Mouse (Mus musculus): Measurements from ENCODE around the gene Alpl.

Alpl gene

DNA sequence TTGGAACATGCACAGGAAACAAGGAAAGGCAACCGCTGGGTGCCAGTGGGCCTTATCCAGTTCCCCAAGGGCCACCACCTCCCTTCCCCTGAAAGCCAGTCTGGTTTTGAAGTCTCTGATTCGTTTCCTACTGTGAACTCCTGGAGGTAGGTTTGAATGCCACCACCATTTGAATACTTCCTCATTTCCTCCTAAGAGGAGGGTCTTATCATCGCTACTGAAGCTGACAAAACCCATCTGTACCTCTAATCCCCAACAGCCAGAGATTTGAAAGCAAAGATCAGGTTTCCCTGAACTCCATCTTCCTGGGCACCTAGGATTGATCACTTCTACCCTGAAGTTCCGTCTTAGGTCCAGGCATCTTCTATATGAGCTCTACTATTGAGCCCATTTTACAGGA is 854 bp upstream of the Alpl start:
- DNase-seq = no peak

DNA sequence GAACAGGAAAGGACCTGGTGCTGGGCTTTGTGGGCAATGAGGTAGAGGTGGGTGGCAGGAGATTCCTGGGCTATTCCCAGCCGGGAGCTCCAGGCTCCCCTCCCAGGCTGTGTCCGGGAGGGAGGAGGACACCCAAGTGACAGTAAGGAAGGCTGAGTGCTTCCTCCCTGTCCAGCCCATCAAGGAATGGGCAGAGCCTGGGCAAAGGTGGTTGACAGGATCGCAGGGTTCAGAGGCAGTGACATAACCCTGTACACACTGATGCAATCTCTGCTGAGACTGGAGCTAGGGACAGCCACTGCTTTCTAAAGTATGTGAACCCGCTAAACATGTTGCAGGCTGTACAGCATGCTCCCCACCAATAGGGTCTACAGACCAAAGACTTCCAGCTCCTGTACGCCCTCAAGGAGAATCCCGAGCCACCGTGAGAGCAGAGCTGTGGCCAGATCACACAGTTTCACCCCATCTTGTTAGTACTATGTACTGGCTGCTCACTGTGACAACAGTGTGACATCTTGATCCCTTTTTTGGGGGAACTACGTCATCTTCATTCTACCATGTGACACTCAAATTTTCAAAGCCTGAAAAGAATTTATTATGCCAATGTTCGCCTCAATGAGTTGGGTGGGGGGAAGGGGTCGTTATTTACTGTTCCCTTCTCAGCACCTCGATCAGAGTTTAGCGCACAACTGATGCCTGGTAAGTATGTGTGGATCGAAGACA is 1.8 kb downstream of the Alpl start:
- DNase-seq = no peak

DNA sequence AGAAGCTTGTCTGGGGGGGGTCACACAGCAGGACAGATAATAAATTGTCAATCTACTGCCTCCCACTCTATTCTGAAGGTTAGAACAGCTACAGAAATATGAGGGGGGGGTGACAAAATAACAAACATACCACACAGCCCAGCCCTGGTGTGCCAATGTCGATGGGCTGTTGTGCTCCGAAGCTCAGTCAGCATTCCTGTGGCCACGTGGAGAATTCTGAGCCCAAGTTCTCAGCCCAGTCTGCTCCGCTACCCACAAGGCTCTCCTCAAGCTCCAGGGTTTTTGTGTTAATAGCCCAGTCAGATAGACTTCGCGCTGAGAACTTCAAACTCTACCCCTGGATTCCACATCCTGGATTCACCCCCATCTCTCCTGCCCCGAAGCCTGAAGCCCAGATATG is 2.6 kb downstream of the Alpl start:
- DNase-seq = no peak

DNA sequence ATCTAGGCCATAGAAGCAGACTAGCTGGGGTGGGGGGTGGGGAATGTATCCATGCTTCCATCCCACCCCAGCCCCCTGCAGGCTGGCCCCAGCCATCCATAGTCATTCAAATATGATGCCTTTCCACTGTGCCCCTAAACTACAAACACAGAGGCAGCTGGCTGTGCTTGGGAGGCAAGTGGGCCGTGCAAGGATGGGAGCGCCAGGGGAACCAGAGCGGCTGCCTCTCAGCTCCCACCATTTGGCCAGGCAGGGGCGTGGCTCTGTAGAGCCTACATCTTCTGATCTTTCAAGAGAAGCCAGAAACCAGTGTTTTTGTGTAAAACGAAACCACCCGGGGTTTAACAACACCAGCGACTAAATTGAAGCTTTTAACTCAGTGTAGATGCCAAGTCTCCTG is 4.7 kb downstream of the Alpl start:
- DNase-seq = no peak

DNA sequence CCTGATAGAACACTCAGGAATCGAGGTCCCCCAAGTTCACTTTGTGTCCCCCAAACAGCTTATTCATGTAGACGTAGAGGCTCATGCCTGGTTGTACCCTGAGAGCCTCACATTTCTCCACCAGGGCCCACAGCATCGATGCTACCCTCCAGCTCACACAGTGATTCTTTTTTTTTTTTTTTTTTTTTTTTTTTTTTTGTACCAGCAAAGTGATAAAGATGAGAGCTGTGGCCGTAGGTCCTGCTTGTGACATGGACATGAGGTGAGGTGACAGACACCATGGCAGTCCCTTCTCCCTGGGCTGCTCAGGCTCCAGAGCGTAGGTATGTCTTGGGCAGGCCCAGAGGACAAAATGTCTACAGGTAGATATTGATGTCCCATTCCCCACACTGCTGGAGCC is 5.2 kb downstream of the Alpl start:
- DNase-seq = no peak

DNA sequence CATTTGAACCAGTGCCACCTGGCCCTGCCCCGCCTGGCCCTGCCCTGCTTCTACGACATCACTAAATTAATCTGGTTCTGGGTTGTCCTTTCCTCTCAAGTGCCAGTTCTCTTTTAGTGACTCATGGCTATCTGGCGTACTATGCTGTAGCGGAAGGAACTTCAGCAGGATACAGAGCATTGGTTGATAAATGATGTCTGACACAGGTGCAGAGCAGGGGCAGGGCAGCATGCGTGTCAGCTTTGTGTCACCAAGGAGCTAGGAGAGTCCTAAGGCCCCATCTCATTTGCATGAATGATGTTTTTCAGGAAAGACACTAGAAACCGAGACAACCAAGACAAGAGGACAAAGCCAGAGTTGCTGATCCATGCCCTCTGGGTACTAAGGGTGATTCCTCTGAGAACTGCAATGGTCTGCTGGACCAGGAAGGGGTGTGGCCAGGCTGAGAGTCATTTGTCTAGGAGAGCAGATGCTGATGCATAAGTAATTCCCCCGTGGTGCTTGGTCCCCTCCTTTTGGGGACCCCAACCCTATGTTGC is 7.6 kb downstream of the Alpl start:
- DNase-seq = no peak

DNA sequence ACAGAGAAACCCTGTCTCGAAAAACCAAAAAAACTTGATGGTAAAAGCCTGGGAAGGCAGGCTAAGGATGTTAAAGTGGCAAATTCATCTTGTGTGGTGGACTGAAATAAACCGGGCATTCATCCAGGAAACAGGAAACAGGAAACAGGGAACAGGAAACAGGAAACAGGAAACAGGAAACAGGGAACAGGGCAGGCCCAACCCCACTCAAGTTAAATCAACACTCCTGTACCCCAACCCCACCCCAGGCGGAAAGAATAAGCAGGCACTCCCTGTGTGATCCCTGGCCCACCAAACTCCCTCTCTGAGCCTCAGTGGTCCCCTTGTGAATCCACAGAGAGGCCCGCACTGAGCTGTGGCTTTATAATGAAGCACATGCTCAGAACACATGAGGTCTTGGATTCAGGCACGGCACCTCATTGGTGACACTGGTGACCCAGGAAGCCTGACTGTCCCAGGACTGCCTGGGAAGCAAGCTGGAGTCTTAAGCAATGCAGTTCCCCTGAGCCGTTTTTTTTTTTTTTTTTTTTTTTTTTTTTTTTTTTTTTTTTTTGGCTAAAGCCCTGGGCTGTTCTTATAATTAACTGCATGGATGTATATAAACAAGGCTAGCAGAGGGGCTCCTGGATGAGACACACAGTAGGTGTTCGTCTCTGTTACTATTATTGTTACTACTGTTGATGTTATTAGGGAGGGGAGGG is 8.4 kb downstream of the Alpl start:
- no peak for DNase-seq

DNA sequence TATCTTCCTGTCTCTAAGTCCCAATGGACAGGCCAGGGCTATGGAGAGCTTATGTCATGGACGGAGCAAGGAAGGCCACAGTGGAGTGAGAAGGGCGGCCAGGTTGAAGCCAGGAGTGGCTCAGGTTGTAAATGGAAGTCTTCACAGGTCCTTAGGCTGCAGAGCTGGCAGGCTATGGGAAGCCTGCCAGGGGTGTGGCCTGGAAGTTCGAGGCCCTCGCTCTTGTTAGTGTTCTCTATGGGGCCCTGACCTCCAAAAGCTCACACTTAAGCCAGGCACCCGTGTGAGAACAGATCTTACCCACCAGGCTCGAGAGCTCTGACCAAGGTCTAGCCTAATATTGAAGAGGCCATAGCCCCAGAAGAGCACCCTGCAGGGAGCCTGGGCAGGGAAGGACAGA is 9.7 kb downstream of the Alpl start:
- no peak for DNase-seq

DNA sequence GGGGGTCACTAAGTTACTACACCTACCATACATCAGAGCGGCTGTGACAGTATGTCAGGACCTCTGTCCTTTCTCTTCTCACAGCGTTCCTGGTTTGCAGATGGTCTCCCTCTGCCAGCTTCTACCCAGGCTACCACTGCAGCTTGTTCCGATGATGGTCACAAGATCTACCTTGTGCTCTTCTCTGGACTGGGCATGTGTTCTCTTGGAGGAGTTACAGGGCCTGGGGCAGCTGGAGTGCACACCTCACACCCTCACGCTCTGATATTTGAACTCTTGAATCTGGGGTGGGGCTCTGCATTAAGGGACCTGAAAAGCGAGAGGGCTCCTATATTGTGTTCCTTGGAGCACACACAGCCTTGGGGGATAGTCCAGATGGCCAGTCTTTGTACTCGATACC is 10.9 kb downstream of the Alpl start:
- DNase-seq = no peak

DNA sequence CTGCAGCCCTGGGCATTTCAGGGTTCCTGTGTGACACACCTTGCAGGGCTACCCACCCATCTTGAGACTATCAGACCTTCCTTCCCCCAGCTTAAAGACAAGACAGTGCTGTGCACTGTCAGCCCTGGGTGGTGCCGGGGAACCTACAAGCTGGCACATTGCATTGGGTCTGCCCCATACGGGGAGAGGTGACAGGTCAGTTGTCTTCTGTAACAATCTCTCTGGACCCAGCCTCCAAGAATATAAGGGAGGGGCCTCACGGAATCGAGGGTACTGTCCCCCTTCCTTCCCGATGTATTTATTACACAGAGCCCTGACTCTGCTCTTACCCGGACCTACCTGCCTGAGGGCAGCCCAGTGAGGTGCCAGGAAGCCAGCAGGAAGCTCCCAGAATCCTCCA is 11.4 kb downstream of the Alpl start:
- DNase-seq = no peak

DNA sequence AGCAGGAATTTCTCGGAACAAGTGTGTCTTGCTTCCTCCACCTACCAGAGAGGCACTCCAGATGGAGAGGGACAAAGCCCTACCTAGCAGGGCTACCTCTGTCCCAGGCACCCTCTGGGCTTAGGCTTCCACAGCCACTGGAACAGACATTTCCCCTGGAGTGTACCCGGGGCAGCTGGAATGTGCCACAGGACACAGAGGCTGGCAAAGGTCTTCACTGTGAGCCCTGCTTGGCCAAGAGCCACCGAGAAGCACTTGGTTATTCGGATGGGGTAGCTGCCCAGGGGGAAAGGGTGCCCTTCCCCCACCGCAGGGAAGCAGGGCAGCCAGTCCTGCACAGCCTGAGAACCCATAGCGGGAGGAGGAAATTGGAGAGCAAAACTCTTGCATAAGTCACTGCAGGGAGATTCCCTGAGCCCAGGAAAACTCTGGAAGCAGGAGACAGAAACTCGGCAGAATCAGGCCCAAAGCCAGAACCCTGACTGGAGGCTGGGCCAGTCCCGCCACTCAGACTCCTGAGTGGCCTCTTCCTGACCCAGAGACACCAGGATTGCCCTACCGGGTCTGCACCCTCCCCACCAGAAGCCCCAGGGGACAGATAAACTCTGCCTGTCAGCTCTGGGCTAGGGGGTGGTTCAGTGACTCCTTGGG is 12.5 kb downstream of the Alpl start:
- DNase-seq = peak; percentile 33 to 49

DNA sequence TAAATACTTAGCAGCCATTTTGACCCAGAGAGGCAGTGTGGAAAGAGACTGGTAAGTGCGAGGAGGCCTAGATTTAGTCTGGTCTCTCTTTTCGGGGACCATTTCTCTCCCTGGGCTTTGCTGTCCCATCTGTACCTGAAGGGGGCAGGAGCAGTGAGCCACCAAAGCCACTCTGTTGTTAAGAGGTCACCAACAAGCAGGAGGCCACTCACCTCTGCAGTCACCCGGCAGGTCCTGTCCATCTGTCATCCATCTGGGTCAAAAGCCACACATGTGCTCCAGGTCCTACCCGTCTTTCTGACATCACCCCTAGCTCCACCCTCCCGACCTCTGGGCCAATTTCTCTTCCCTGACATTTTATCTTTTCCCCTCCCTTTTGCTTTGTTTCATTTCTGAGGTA is 14.2 kb downstream of the Alpl start:
- DNase-seq = no peak

DNA sequence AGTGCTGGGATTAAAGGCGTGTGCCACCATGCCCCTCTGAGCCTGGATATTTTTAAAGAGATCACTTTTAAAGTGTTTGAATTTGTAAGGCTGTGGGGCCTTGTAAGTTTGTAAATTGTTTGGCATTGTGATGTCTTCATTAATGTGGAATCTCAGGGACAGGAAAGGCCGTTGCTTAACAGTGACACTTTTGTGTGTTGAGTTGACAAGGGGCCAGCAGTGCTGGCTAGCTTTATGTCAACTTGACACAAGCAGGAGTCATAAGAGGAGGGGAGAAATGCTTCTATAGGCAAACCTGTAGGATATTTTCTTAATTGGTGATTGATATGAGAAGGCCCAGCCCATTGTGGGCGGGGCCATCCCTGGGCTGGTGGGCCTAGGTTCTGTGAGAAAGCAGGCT is 15.2 kb downstream of the Alpl start:
- no peak for DNase-seq

DNA sequence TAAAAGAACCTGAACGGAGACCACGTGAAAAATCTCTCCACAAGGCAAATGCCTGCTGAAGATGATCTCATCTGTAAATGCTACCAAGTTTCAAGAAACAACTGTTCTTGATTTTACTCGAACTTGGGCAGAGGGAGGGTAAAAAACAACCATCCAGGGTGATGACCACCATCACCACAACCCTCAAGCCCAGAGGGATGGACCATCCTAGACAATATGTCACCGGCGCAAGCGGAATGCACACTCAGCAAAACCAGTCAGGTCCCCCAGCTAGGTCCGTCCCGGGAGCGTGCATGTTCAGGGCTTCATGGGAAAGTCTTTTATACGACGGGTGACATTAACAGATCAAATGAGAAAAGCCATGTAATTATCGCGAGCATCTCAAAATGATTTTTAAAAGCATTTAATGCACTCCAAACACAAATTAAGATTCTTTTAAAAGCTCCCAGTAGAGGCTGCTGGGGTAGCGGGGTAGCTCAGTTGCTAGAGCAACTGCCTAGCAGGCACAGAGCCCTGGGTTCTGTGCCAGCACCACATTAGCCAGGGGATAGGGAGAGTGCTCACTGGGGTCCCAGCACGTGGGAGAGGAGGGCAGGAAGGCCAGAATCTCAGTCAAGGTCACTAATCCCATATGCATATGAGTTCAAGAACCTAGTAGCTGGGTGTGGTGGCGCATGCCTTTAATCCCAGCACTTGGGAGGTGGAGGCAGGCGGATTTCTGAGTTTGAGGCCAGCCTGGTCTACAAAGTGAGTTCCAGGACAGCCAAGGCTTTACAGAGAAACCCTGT is 17.6 kb downstream of the Alpl start:
- no peak for DNase-seq

DNA sequence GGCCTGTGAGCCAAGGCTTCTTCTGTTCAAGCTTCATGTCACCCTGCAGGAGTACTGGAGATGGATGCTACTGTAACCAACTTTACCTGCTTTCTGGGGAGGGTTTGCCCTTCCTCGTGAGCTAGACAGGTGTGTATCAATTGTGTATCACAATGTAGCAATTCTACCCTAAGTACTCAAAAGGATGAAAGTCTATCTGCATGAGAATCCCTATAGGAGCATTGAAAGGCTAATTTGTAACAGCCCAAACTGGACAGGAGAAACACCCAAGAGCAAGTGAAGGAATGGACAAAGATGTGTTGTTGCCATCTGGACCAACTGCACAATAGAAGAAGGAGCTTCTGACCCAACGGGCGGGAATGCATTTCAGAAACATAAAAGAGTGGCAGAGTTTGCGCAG is 18.3 kb downstream of the Alpl start:
- no peak for DNase-seq

DNA sequence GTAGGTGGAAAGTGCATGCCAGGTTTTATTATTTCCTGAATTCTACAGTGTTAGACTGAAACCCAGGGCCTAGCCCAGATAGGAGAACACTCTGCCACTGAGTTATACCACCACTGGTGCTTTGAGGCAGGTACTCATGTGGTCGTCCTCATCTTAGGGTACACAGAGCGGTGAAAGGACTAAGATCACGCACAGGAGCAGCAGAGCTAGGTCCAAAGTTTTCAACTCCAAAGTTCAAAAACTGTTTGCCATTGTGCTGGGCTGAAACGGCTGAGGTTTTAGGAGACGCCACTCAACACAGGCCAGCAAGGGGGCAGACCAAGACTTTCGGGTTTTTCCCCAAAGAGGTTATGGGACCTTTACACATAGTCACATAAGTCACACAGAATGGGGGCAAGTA is 21.7 kb downstream of the Alpl start:
- DNase-seq = no peak

DNA sequence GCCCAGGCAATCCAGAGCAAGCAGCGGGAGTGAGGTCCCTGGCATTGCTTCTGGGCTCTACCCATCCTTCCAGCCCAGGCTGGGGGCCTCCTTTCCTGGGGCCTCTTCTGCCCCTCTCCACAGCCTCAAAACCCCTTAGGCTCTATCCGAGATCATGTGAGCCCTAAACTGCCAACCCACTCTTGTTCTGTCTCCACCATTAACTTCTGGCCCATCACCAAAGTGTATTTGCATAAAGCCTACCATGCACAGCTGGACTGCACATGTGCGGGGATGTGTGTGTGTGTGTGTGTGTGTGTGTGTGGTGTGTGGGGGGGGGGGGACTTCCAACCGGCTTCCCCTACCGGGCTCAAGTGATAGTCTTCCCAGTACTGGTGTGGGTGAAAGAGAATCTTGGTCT is 22.2 kb downstream of the Alpl start:
- DNase-seq = no peak

DNA sequence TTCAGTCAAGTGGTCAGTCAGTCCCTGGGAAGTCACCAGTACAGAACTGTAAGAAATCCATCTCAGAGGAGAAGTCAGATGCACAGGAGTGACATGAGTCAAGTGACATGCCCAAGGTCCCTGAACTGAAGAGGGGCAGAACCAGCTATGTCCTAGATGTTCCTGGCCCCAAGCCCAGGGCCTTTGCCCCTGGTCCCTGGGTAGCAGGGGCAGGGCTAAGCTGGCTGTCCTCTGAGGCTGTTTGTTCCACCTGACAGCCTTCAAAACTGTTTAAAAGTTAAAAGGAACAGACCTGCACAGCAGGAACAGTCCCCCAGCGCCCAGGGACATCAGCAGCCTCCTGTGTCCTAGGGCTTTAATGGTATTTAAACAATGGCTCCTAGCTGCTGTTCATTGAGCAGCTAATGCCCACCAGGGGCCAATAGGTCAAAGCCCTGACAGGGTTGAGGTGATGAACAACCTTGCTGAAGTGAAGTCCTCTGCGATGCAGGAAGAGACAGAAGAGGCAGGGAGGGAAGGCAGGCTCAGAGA is 22.8 kb downstream of the Alpl start:
- no peak for DNase-seq

DNA sequence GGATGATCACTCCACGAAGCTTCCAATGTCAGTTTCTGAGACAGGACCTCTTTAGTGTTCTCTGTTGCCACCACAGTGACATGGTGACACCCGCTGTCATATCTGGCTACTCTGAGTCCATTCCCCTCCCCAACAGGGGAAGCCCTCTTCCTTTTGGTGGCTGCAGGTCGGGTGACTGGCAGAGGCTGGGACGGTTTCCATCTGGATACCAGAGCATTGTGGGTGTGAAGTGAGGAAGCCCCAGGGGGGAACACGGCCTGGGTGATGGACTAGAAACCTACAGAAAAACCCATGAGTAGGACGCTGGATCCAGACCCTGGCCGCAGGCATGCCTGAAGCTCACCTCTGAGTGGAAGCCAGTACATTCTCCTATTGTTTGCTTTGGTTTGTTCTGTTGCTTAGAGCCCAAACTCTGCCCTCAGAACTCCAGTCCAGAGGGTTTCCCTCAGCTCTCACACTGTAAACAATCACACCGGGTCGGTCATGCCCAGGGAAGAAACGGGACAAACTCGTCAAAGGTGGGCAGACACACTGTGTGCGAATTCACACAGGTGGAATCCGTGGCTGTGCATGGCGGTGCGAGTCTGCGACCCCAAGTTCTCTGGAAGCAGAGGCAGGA is 23.6 kb downstream of the Alpl start:
- no peak for DNase-seq

DNA sequence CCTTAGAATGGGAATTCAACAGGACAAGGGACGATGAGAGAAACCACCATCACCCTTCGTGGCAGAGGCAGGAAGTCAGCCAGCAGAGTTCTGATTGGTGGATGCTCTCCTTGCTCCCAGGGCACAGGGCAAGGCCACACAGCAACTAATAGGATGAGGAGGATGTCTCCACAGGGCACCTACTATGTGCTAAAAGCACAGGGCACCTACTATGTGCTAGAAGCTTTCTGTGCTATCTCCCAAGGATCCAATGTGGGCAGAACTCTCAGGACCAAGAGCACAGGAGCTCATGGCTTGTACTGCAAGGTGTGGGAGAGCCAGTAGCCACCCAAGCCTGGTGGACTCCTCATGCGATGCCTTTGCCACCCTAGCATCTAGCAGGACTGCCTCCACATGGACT is 24.4 kb downstream of the Alpl start:
- no peak for DNase-seq

DNA sequence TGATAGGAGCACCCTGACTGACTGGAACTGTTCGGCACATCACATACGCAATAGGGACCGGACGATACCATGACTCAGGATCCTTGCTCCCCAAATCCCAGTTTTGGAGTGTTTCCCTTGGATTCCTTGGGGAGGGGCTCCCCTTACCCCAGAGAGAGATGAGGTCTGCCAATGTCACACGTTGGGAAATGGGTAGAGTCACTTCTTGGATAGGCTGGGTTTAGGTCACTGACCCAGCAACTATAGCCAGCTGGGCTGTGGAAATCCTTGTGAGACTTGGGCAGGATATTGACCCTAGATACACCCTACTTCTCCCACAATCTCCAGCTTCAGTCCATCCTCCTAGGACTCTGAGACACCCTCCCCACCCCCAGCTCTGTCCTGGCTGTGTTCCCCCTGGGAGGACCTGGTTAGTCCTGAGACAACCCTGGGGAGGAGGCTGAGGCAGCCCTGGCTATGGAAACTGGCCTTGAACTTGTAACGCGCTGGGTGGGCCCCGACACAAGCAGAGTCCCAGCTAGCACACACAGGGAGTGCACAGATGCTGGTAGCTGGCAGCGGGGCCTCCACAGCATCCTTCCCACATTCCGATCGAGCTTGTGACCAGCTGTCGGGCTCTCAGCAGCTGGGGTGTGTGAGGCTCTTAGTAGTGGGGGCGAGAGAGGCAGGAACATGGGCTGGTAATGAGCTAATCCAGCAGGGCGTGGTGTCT is 25.1 kb downstream of the Alpl start:
- no peak for DNase-seq

DNA sequence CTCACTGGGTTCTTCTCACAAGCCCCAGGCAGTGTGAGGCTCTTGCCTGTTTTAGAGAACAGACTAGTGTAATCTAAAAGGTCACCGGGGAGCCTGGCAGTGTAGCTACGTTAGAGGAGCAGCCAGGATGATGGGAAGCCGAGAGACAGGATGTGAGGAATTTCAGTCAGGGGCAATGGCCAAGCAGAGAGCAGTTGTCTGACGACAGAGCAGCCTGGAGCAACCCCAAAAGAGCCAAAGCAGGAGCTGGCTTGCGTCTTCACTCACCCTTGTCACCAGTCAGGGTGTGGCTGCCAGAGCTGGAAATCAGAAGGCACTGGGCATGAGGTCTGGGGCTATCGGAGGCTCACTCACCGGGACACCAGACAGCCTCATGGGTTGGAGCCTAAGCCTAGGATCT is 26.5 kb downstream of the Alpl start:
- DNase-seq = no peak
